Mouse (Mus musculus) heart, postnatal 0 days (tissue): ENCODE measurements at regions not wholly inside any gene's neighbourhood (a gene's known extent, or its start where the extent isn't known, plus 50 kb on each side); places are given as distances from the start of the nearest gene placed in this dataset.

ENCODE experiments used
- CTCF ChIP-seq: IDR thresholded peaks from 2 replicates; pipeline ENCODE4 v1.5.1; 2016; ENCODE audit warnings: antibody characterized with exemption, control low read depth, low read depth
- EP300 ChIP-seq: IDR thresholded peaks from 2 replicates; pipeline ENCODE4 v1.6.1; 2016; ENCODE audit warnings: antibody characterized with exemption, low read depth

DNA sequence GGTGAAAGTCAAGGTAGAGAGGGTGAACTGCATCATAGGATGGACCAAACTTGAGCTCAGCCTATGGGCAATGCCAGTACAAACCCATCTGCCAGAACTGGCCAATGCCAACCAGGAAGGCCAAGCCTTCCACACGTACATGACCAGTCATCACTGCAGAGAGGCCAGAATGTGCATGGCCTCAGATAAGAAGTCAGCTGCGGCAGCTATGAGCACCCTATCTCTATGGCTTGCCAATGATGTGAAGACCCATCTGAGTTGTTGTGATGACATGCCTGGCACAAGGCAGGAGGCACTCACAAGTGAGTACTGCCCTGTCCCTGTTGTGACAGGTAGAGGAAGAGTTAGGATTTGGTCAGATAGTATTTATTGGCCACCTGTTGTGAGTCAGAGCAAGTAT lies 72.7 kb upstream of the Rreb1 start:
- no peak for TF ChIP-seq CTCF
- no peak for TF ChIP-seq EP300
